Mouse (Mus musculus): ENCODE results near the gene Pum2.

DNA sequence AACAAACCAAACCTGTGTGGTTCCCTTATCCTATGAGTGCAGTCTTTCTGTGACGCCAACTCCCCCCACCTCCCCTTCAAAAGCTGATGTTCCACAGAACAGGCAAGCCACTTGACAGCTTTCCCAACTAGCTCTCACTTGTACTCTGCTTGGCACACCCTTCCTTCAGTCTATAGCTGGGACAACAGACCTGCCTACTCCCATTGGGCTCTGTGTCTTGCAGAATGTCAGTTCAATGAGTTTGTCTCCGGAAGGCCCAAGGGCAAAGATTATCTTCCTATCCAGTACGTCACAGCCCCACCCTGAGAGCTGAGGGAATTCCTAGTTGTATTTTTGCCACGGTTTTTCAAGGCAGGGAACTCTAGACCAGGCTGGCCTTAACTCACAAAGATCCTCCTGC, 85.2 kb downstream of the Pum2 start:
- no peak for TF ChIP-seq CTCF (IDR thresholded peaks at IDR 0.05; ENCODE audit: insufficient read depth, low read depth, low read length)
- TF ChIP-seq POLR2A (IDR thresholded peaks at IDR 0.05; ENCODE audit: insufficient read depth, low read depth, low read length), result no peak
